8 mouse cellular contexts compared by ENCODE assay signal in genomic region chr13:74638793-74639711, GRCm38 (mm10). TPM values are rescaled to one million over a fixed set of nuclear protein-coding genes. Genes with fewer than 3 reads are reported as not detected.
DNase-seq lines count a peak whose midpoint lies in the region; ATAC-seq and TF ChIP-seq lines count a peak whose summit lies in the region.

Gene Erap1 (plus strand): TSS chr13:74639568.

- under 1% methylated on average over 12 of the region's 12 CpGs for WGBS in small intestine, adult 2 months

- H3K27ac ChIP-seq in cortical plate, adult 2 months (ENCODE audit: insufficient read depth, low read length): peak within 1 kb of the TSS; percentile 41
- peak within 1 kb of the TSS; percentile 95 for H3K27ac ChIP-seq in small intestine, adult 2 months (ENCODE audit: insufficient read depth, low read depth, low read length)

- H3K9me3 ChIP-seq in megakaryocyte, embryonic 14.5 days: no peaks in the 10 kb centered on the region

- no peaks in the 10 kb centered on the region for H3K36me3 ChIP-seq in megakaryocyte, embryonic 14.5 days (replicated peaks; ENCODE audit: low read length)
- no peaks in the 10 kb centered on the region; the same call in 1 of the 2 replicates for H3K36me3 ChIP-seq in small intestine, adult 2 months (ENCODE audit: control insufficient read depth, insufficient read depth, low read length)

- H3K27me3 ChIP-seq in megakaryocyte, embryonic 14.5 days (replicated peaks): no peaks in the 10 kb centered on the region
- H3K27me3 ChIP-seq in small intestine, adult 2 months (ENCODE audit: control insufficient read depth, insufficient read depth, low read length): no peaks in the 10 kb centered on the region

- H3K4me1 ChIP-seq in cortical plate, adult 2 months (ENCODE audit: control insufficient read depth, insufficient read depth, low read length): no peaks in the 10 kb centered on the region; the same call in 1 of the 2 replicates
- H3K4me1 ChIP-seq in megakaryocyte, embryonic 14.5 days: peaks cover 6% of the 10 kb centered on the region; the same call in 1 of the 2 replicates
- H3K4me1 ChIP-seq in small intestine, adult 2 months (ENCODE audit: control insufficient read depth, insufficient read depth, insufficient read length, low read length): no peaks in the 10 kb centered on the region

- peak; percentile 62 for ATAC-seq in activated CD4-positive, CD25-positive, alpha-beta regulatory T cell, adult 4 months

- peak; percentile 66 for TF ChIP-seq CTCF in cortical plate, adult 2 months (IDR thresholded peaks at IDR 0.05; ENCODE audit: extremely low read depth, insufficient read depth, low read length)
- TF ChIP-seq CTCF in small intestine, adult 2 months (IDR thresholded peaks at IDR 0.05; ENCODE audit: extremely low read depth, insufficient read length, insufficient replicate concordance, low read depth, low read length): peak; percentile 43; the same call in 1 of the 2 replicates

- peak within 1 kb of the TSS; percentile 73 for H3K4me3 ChIP-seq in cortical plate, adult 2 months (ENCODE audit: insufficient read depth, low read length)
- H3K4me3 ChIP-seq in megakaryocyte, embryonic 14.5 days (replicated peaks): peak within 1 kb of the TSS; percentile 98
- H3K4me3 ChIP-seq in small intestine, adult 2 months (ENCODE audit: low read depth, low read length): peak within 1 kb of the TSS; percentile 84

- TF ChIP-seq POLR2A in cortical plate, adult 2 months (IDR thresholded peaks at IDR 0.05; ENCODE audit: extremely low read depth, insufficient read depth, low read length): no peak
- TF ChIP-seq POLR2A in small intestine, adult 2 months (IDR thresholded peaks at IDR 0.05; ENCODE audit: low read depth, low read length): no peak

- peak; percentile 80 for DNase-seq in 3T3-L1 (ENCODE audit: low read depth, low spot score)
- peak; percentile 6 for DNase-seq in gastrocnemius, postnatal 25 days
- DNase-seq in induced T-regulatory cell, adult 2 months (ENCODE audit: low read depth): peak; percentile 84
- DNase-seq in left cerebral cortex, adult 9 months (ENCODE audit: low spot score in 2 of 2): peak; percentile 31 to 32

RNA-seq across cellular contexts. Expression of gene Erap1, which starts in this region (rescaled TPM):
- polyA plus RNA-seq in activated CD4-positive, CD25-positive, alpha-beta regulatory T cell, adult 4 months (2017; shearing (Covaris generic)): 100 to 1,000 TPM in 1 of 2 experiments, 10 to 100 TPM in 1; 67.3 to 126 TPM
- polyA plus RNA-seq in cortical plate, adult 2 months (2012; rRNA removed): 7.8 and 7.9 TPM in 2 replicates
- 10 to 100 TPM; 24.0 to 33.5 TPM for total RNA-seq in gastrocnemius, postnatal 25 days (2021)
- 0.64 and 0.73 TPM in 2 replicates for polyA plus RNA-seq in megakaryocyte, embryonic 14.5 days (2012; ENCODE audit: insufficient read depth, low replicate concordance)
- polyA plus RNA-seq in small intestine, adult 2 months (2012; rRNA removed): 7.6 and 16.2 TPM in 2 replicates

Comparison
In these comparisons a context has a peak if more than half of its experiments do, and no peak if none do; other contexts are left out.
1. Peak in every context shown above with its lines: DNase-seq, ATAC-seq, H3K4me3 ChIP-seq and H3K27ac ChIP-seq.
2. DNase-seq: peak in every context shown above with its lines; median percentile 84 in induced T-regulatory cell, adult 2 months; 80 in 3T3-L1; 32 in left cerebral cortex, adult 9 months; 6 in gastrocnemius, postnatal 25 days.